In the genomic region with DNA sequence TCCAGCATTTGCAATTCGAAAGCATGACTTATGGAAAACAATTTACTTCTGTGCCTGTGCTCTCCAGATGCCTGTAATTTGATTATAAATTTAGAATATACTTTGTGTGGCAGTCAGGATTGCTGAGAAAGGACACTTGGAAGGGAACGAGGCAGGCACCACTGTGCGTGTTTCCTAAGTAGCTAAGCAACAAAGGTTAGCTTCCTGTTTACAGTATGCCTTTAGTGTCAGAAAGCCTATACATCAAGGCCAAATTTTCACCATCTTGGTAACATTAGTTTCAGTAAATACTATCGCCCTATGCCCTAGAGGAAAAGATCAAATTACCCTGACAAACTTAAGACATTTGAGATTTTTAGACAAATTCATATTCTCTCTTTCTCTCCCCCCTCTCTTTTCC, we compare ENCODE assay signal across 26 mouse cellular contexts. TPM values are rescaled to one million over a fixed set of nuclear protein-coding genes. Genes with fewer than 3 reads are reported as not detected.
A peak's percentile ranks its signal among the peaks of the same experiment; 100 is the strongest.
DNase-seq lines count a peak whose midpoint lies in the region; ATAC-seq and TF ChIP-seq lines count a peak whose summit lies in the region.
"Had no signal": no experiment of that assay in that cellular context is flagged by ENCODE, and none has a peak within 500 bp of the region (broad histone marks: within the 10 kb centered on the region; RNA-seq: fewer than 3 reads in every experiment).

No protein-coding gene starts in this region.

- ATAC-seq in embryonic facial prominence, embryonic 11.5 days (replicated peaks; ENCODE audit: insufficient number of reproducible peaks, low FRiP score, low TSS enrichment, low read depth), result no peak
- ATAC-seq in midbrain, embryonic 11.5 days (ENCODE audit: low FRiP score), result no peak
- no peak for ATAC-seq in midbrain, postnatal 0 days (ENCODE audit: low FRiP score)
- ATAC-seq in embryonic facial prominence, embryonic 14.5 days (ENCODE audit: low read depth), result 0 out of 2 replicates have a peak, but pooled peaks have one; percentile 44
- no peak for ATAC-seq in forebrain, embryonic 12.5 days (ENCODE audit: low FRiP score)
- no peak for ATAC-seq in forebrain, embryonic 13.5 days
- ATAC-seq: forebrain, embryonic 15.5 days; hindbrain, embryonic 16.5 days had no signal

- no peak overlapping the region for H3K4me3 ChIP-seq in embryonic facial prominence, embryonic 11.5 days (ENCODE audit: low read depth, low read length)
- no peak overlapping the region for H3K4me3 ChIP-seq in embryonic facial prominence, embryonic 10.5 days
- no peak overlapping the region for H3K4me3 ChIP-seq in midbrain, embryonic 11.5 days (ENCODE audit: low read depth, low read length)
- no peak overlapping the region for H3K4me3 ChIP-seq in midbrain, postnatal 0 days (ENCODE audit: low read depth, low read length)
- no peak overlapping the region for H3K4me3 ChIP-seq in embryonic facial prominence, embryonic 14.5 days (ENCODE audit: low read depth, low read length)
- H3K4me3 ChIP-seq in forebrain, embryonic 12.5 days (replicated peaks), result no peak overlapping the region
- H3K4me3 ChIP-seq in forebrain, embryonic 13.5 days, result no peak overlapping the region
- H3K4me3 ChIP-seq: forebrain, embryonic 15.5 days; heart, embryonic 10.5 days; kidney, embryonic 15.5 days; left cerebral cortex, adult 2 months; liver, embryonic 13.5 days; lung, embryonic 15.5 days; neural tube, embryonic 13.5 days; stomach, embryonic 15.5 days had no signal

- H3K9me3 ChIP-seq in embryonic facial prominence, embryonic 11.5 days (replicated peaks; ENCODE audit: control insufficient read depth, low read length), result no peaks in the 10 kb centered on the region
- H3K9me3 ChIP-seq in embryonic facial prominence, embryonic 10.5 days, result no peaks in the 10 kb centered on the region
- no peaks in the 10 kb centered on the region for H3K9me3 ChIP-seq in midbrain, embryonic 11.5 days (ENCODE audit: control insufficient read depth, low read length)
- H3K9me3 ChIP-seq in midbrain, postnatal 0 days (ENCODE audit: low read length), result no peaks in the 10 kb centered on the region
- no peaks in the 10 kb centered on the region for H3K9me3 ChIP-seq in embryonic facial prominence, embryonic 14.5 days (ENCODE audit: control insufficient read depth, low read length)
- H3K9me3 ChIP-seq in forebrain, embryonic 12.5 days, result no peaks in the 10 kb centered on the region
- H3K9me3 ChIP-seq in forebrain, embryonic 13.5 days (replicated peaks), result no peaks in the 10 kb centered on the region
- H3K9me3 ChIP-seq: forebrain, embryonic 15.5 days; heart, embryonic 10.5 days; kidney, embryonic 15.5 days; liver, embryonic 13.5 days; lung, embryonic 15.5 days; neural tube, embryonic 13.5 days; stomach, embryonic 15.5 days had no signal

- H3K9ac ChIP-seq in embryonic facial prominence, embryonic 11.5 days (replicated peaks; ENCODE audit: low read length), result no peak overlapping the region
- no peak overlapping the region for H3K9ac ChIP-seq in midbrain, embryonic 11.5 days (ENCODE audit: low read length)
- no peak overlapping the region for H3K9ac ChIP-seq in midbrain, postnatal 0 days (replicated peaks; ENCODE audit: low read length, poor library complexity, severe bottlenecking)
- no peak overlapping the region for H3K9ac ChIP-seq in embryonic facial prominence, embryonic 14.5 days (ENCODE audit: low read depth, low read length)
- H3K9ac ChIP-seq in forebrain, embryonic 12.5 days, result no peak overlapping the region
- no peak overlapping the region for H3K9ac ChIP-seq in forebrain, embryonic 13.5 days
- H3K9ac ChIP-seq: forebrain, embryonic 15.5 days; kidney, embryonic 15.5 days; liver, embryonic 13.5 days; lung, embryonic 15.5 days; neural tube, embryonic 13.5 days; stomach, embryonic 15.5 days had no signal

- no peaks in the 10 kb centered on the region for H3K27me3 ChIP-seq in embryonic facial prominence, embryonic 11.5 days (ENCODE audit: control insufficient read depth, insufficient read depth, low read length)
- H3K27me3 ChIP-seq in embryonic facial prominence, embryonic 10.5 days (replicated peaks; ENCODE audit: low read depth, poor library complexity, severe bottlenecking), result no peaks in the 10 kb centered on the region
- H3K27me3 ChIP-seq in midbrain, embryonic 11.5 days (ENCODE audit: control insufficient read depth, insufficient read depth, low read length), result no peaks in the 10 kb centered on the region
- no peaks in the 10 kb centered on the region for H3K27me3 ChIP-seq in midbrain, postnatal 0 days (ENCODE audit: insufficient read depth, low read length)
- no peaks in the 10 kb centered on the region for H3K27me3 ChIP-seq in embryonic facial prominence, embryonic 14.5 days (replicated peaks; ENCODE audit: control insufficient read depth, insufficient read depth, low read length)
- H3K27me3 ChIP-seq in forebrain, embryonic 12.5 days, result no peaks in the 10 kb centered on the region
- H3K27me3 ChIP-seq in forebrain, embryonic 13.5 days, result no peaks in the 10 kb centered on the region
- H3K27me3 ChIP-seq: CH12.LX; forebrain, embryonic 15.5 days; kidney, embryonic 15.5 days; liver, embryonic 13.5 days; lung, embryonic 15.5 days; neural tube, embryonic 13.5 days; stomach, embryonic 15.5 days had no signal

- H3K4me2 ChIP-seq in embryonic facial prominence, embryonic 11.5 days (ENCODE audit: low read depth, low read length), result no peak overlapping the region
- no peak overlapping the region for H3K4me2 ChIP-seq in midbrain, embryonic 11.5 days
- H3K4me2 ChIP-seq in midbrain, postnatal 0 days (ENCODE audit: low read depth, low read length, poor library complexity, severe bottlenecking), result no peak overlapping the region
- no peak overlapping the region for H3K4me2 ChIP-seq in embryonic facial prominence, embryonic 14.5 days (ENCODE audit: low read depth, low read length)
- H3K4me2 ChIP-seq in forebrain, embryonic 12.5 days, result no peak overlapping the region
- no peak overlapping the region for H3K4me2 ChIP-seq in forebrain, embryonic 13.5 days
- H3K4me2 ChIP-seq: forebrain, embryonic 15.5 days; kidney, embryonic 15.5 days; liver, embryonic 13.5 days; lung, embryonic 15.5 days; neural tube, embryonic 13.5 days; stomach, embryonic 15.5 days had no signal

- no peak overlapping the region for H3K27ac ChIP-seq in embryonic facial prominence, embryonic 11.5 days (replicated peaks; ENCODE audit: low read depth, low read length)
- H3K27ac ChIP-seq in embryonic facial prominence, embryonic 10.5 days (replicated peaks), result no peak overlapping the region
- H3K27ac ChIP-seq in midbrain, embryonic 11.5 days (ENCODE audit: low read depth, low read length), result no peak overlapping the region
- H3K27ac ChIP-seq in midbrain, postnatal 0 days (ENCODE audit: low read depth, low read length), result no peak overlapping the region
- peak overlapping the region; percentile 61; the same call in 1 of the 2 replicates for H3K27ac ChIP-seq in embryonic facial prominence, embryonic 14.5 days (replicated peaks; ENCODE audit: low read depth, low read length)
- no peak overlapping the region for H3K27ac ChIP-seq in forebrain, embryonic 12.5 days
- H3K27ac ChIP-seq in forebrain, embryonic 13.5 days, result no peak overlapping the region
- H3K27ac ChIP-seq: forebrain, embryonic 15.5 days; heart, embryonic 10.5 days; kidney, embryonic 15.5 days; left cerebral cortex, adult 2 months; liver, embryonic 13.5 days; lung, embryonic 15.5 days; neural tube, embryonic 13.5 days; stomach, embryonic 15.5 days had no signal

- H3K4me1 ChIP-seq in embryonic facial prominence, embryonic 11.5 days (ENCODE audit: control insufficient read depth, insufficient read depth, low read length), result no peaks in the 10 kb centered on the region
- peaks cover 12% of the 10 kb centered on the region; the same call in 1 of the 2 replicates for H3K4me1 ChIP-seq in embryonic facial prominence, embryonic 10.5 days
- H3K4me1 ChIP-seq in midbrain, embryonic 11.5 days (ENCODE audit: control insufficient read depth, insufficient read depth, low read length), result peaks cover 5% of the 10 kb centered on the region
- no peaks in the 10 kb centered on the region for H3K4me1 ChIP-seq in midbrain, postnatal 0 days (ENCODE audit: insufficient read depth, low read length)
- peaks cover 11% of the 10 kb centered on the region for H3K4me1 ChIP-seq in embryonic facial prominence, embryonic 14.5 days (ENCODE audit: control insufficient read depth, insufficient read depth, low read length)
- H3K4me1 ChIP-seq in forebrain, embryonic 12.5 days, result peaks cover 5% of the 10 kb centered on the region; the same call in 1 of the 2 replicates
- H3K4me1 ChIP-seq in forebrain, embryonic 13.5 days, result peaks cover 4% of the 10 kb centered on the region; the same call in 1 of the 2 replicates
- H3K4me1 ChIP-seq: forebrain, embryonic 15.5 days; heart, embryonic 10.5 days; liver, embryonic 13.5 days; lung, embryonic 15.5 days; neural tube, embryonic 13.5 days; stomach, embryonic 15.5 days had no signal

- no peak for TF ChIP-seq CTCF in midbrain, postnatal 0 days (IDR thresholded peaks at IDR 0.05)

- WGBS in embryonic facial prominence, embryonic 11.5 days, result 36% methylated on average over 4 of the region's 4 CpGs
- 52% methylated on average over 4 of the region's 4 CpGs for WGBS in embryonic facial prominence, embryonic 10.5 days
- 89% methylated on average over 4 of the region's 4 CpGs for WGBS in midbrain, embryonic 11.5 days
- WGBS in midbrain, postnatal 0 days, result 82% methylated on average over 4 of the region's 4 CpGs
- WGBS in embryonic facial prominence, embryonic 14.5 days, result 15% methylated on average over 4 of the region's 4 CpGs
- 85% methylated on average over 4 of the region's 4 CpGs for WGBS in forebrain, embryonic 12.5 days
- WGBS in forebrain, embryonic 13.5 days, result 77% methylated on average over 4 of the region's 4 CpGs

- no peaks in the 10 kb centered on the region for H3K36me3 ChIP-seq in embryonic facial prominence, embryonic 11.5 days (replicated peaks; ENCODE audit: control insufficient read depth, insufficient read depth, low read depth, low read length)
- H3K36me3 ChIP-seq in embryonic facial prominence, embryonic 10.5 days (replicated peaks), result no peaks in the 10 kb centered on the region
- no peaks in the 10 kb centered on the region for H3K36me3 ChIP-seq in midbrain, embryonic 11.5 days (ENCODE audit: control insufficient read depth, insufficient read depth, low read length)
- H3K36me3 ChIP-seq in midbrain, postnatal 0 days (ENCODE audit: insufficient read depth, low read length), result no peaks in the 10 kb centered on the region
- H3K36me3 ChIP-seq in embryonic facial prominence, embryonic 14.5 days (ENCODE audit: control insufficient read depth, insufficient read depth, low read length), result no peaks in the 10 kb centered on the region
- no peaks in the 10 kb centered on the region for H3K36me3 ChIP-seq in forebrain, embryonic 12.5 days (replicated peaks)
- no peaks in the 10 kb centered on the region for H3K36me3 ChIP-seq in forebrain, embryonic 13.5 days (ENCODE audit: poor library complexity, severe bottlenecking)
- H3K36me3 ChIP-seq: forebrain, embryonic 15.5 days; G1E; heart, embryonic 10.5 days; kidney, embryonic 15.5 days; liver, embryonic 13.5 days; lung, embryonic 15.5 days; neural tube, embryonic 13.5 days; stomach, embryonic 15.5 days had no signal

- DNase-seq in embryonic facial prominence, embryonic 11.5 days (ENCODE audit: low spot score), result peak; percentile 59
- DNase-seq in embryonic facial prominence, embryonic 10.5 days (ENCODE audit: low spot score), result no peak
- DNase-seq in midbrain, embryonic 11.5 days (ENCODE audit: low spot score, missing footprints), result peak; percentile 6
- no peak for DNase-seq in midbrain, postnatal 0 days (ENCODE audit: low spot score)
- DNase-seq in embryonic facial prominence, embryonic 14.5 days (ENCODE audit: low spot score), result peak; percentile 63
- DNase-seq: adrenal gland, adult 8-10 months; cerebellum, adult 18-20 months; heart, postnatal 4 days; kidney, adult 11 months; layer of hippocampus, adult 9-11 months; liver, embryonic 13.5 days; right cerebral cortex, postnatal 4 days; thymus, adult 2 months; thymus, postnatal 4 days had no signal

RNA-seq across cellular contexts. Expression of a gene that starts 37.4 kb away (rescaled TPM):
- 48.4 and 48.9 TPM in 2 replicates for polyA plus RNA-seq in embryonic facial prominence, embryonic 11.5 days (2014; fragmentation: Nextera tagmentation; extraction: Ambion mirVana)
- 23.2 and 29.7 TPM in 2 replicates for polyA plus RNA-seq in embryonic facial prominence, embryonic 10.5 days (2016; fragmentation: Nextera tagmentation; extraction: Ambion mirVana)
- 44.7 and 47.5 TPM in 2 replicates for polyA plus RNA-seq in midbrain, embryonic 11.5 days (2014; fragmentation: Nextera tagmentation; extraction: Ambion mirVana)
- 15.2 and 21.3 TPM in 2 replicates for total RNA-seq in midbrain, postnatal 0 days (2014; rRNA removed)
- 20.7 and 21.3 TPM in 2 replicates for polyA plus RNA-seq in midbrain, postnatal 0 days (2015; fragmentation: Nextera tagmentation; extraction: Ambion mirVana)
- 83.2 and 87.3 TPM in 2 replicates for polyA plus RNA-seq in embryonic facial prominence, embryonic 14.5 days (2014; fragmentation: Nextera tagmentation; extraction: Ambion mirVana)
- 46.2 and 49.5 TPM in 2 replicates for polyA plus RNA-seq in forebrain, embryonic 12.5 days (2016; fragmentation: Nextera tagmentation; extraction: Ambion mirVana)
- 52.9 and 55.0 TPM in 2 replicates for polyA plus RNA-seq in forebrain, embryonic 13.5 days (2015; fragmentation: Nextera tagmentation; extraction: Ambion mirVana)

Comparison
In these comparisons a context has a peak if more than half of its experiments do, and no peak if none do; other contexts are left out.
1. DNase-seq: peak in embryonic facial prominence, embryonic 11.5 days (single experiment), midbrain, embryonic 11.5 days (single experiment) and embryonic facial prominence, embryonic 14.5 days (single experiment); none in embryonic facial prominence, embryonic 10.5 days (single experiment) and midbrain, postnatal 0 days (single experiment).